ENCODE assay signal across 8 mouse cellular contexts in genomic region chr6:87849780-87850154, GRCm38 (mm10). TPM values are rescaled to one million over a fixed set of nuclear protein-coding genes. Genes with fewer than 3 reads are reported as not detected.
DNase-seq lines count a peak whose midpoint lies in the region; ATAC-seq and TF ChIP-seq lines count a peak whose summit lies in the region.

No protein-coding gene starts in this region.

- H3K4me1 ChIP-seq in E14TG2a.4 (replicated peaks; ENCODE audit: low read depth, low read length), result peaks cover 77% of the 10 kb centered on the region
- H3K4me1 ChIP-seq in forebrain, embryonic 11.5 days (replicated peaks; ENCODE audit: control insufficient read depth, insufficient read depth, low read length), result peaks cover 8% of the 10 kb centered on the region
- H3K4me1 ChIP-seq in liver, adult 2 months (ENCODE audit: control insufficient read depth, insufficient read depth, low read length), result peaks cover 13% of the 10 kb centered on the region

- H3K9me3 ChIP-seq in E14TG2a.4 (ENCODE audit: low read length), result no peaks in the 10 kb centered on the region
- no peaks in the 10 kb centered on the region for H3K9me3 ChIP-seq in forebrain, embryonic 11.5 days (ENCODE audit: control insufficient read depth, low read length)

- TF ChIP-seq POLR2A in liver, adult 2 months (IDR thresholded peaks at IDR 0.05; ENCODE audit: extremely low read depth, insufficient read depth, low read length), result no peak

- H3K79me2 ChIP-seq in liver, adult 2 months (ENCODE audit: control insufficient read depth, insufficient read depth, low read length), result peaks cover 28% of the 10 kb centered on the region

- H3K9ac ChIP-seq in forebrain, embryonic 11.5 days (ENCODE audit: low read length), result peak overlapping the region; percentile 100
- H3K9ac ChIP-seq in liver, adult 2 months (ENCODE audit: low read depth, low read length), result peak overlapping the region; percentile 96

- no peak for DNase-seq in gastrocnemius, adult 2 months
- DNase-seq in gastrocnemius, postnatal 25 days, result no peak
- DNase-seq in forebrain, embryonic 11.5 days (ENCODE audit: low spot score), result peak; percentile 60
- DNase-seq in liver, adult 2 months (ENCODE audit: extremely low read depth, low read depth, low spot score), result peak; percentile 53
- DNase-seq in retina, embryonic 14.5 days (ENCODE audit: low spot score), result peak; percentile 34
- DNase-seq in spleen, postnatal 4 days (ENCODE audit: low spot score in 2 of 2), result no peak

- peaks cover 46% of the 10 kb centered on the region for H3K36me3 ChIP-seq in E14TG2a.4 (ENCODE audit: insufficient read depth, low read length)
- peaks cover 6% of the 10 kb centered on the region for H3K36me3 ChIP-seq in forebrain, embryonic 11.5 days (ENCODE audit: control insufficient read depth, insufficient read depth, low read length)
- peaks cover 18% of the 10 kb centered on the region for H3K36me3 ChIP-seq in liver, adult 2 months (ENCODE audit: control insufficient read depth, insufficient read depth, low read length)

- 2% methylated on average over 8 of the region's 8 CpGs for WGBS in forebrain, embryonic 11.5 days
- WGBS in liver, adult 2 months, result 0% methylated on average over 8 of the region's 8 CpGs

- no peaks in the 10 kb centered on the region for H3K27me3 ChIP-seq in E14TG2a.4 (ENCODE audit: insufficient read depth, low read length)
- H3K27me3 ChIP-seq in forebrain, embryonic 11.5 days (ENCODE audit: control insufficient read depth, insufficient read depth, low read length), result no peaks in the 10 kb centered on the region; the same call in 1 of the 2 replicates
- H3K27me3 ChIP-seq in liver, adult 2 months (ENCODE audit: control insufficient read depth, insufficient read depth, low read length), result no peaks in the 10 kb centered on the region

- no peak for ATAC-seq in forebrain, embryonic 11.5 days (replicated peaks; ENCODE audit: low FRiP score)
- no peak for ATAC-seq in monocyte, adult 5-6 weeks (replicated peaks; ENCODE audit: insufficient number of reproducible peaks, low FRiP score, low TSS enrichment, poor library complexity, severe bottlenecking)

- intact Hi-C loops in gastrocnemius, adult 2 months (cut with DNase I), result loop anchor here (5.0 kb wide), 1 partner anchor 38 kb away; the partner anchor contains the start of gene Copg1

- TF ChIP-seq CTCF in gastrocnemius, adult 2 months (IDR thresholded peaks at IDR 0.05), result no peak
- no peak for TF ChIP-seq CTCF in E14TG2a.4 (conservative IDR thresholded peaks at IDR 0.05; ENCODE audit: low read length)
- no peak for TF ChIP-seq CTCF in liver, adult 2 months (IDR thresholded peaks at IDR 0.05; ENCODE audit: low read depth, low read length)

- peak overlapping the region; percentile 100 for H3K27ac ChIP-seq in gastrocnemius, adult 2 months
- H3K27ac ChIP-seq in forebrain, embryonic 11.5 days (ENCODE audit: low read depth, low read length), result no peak overlapping the region
- peak overlapping the region; percentile 95 for H3K27ac ChIP-seq in liver, adult 2 months (replicated peaks; ENCODE audit: insufficient read depth, low read depth, low read length)

- H3K4me2 ChIP-seq in forebrain, embryonic 11.5 days (ENCODE audit: low read depth, low read length, severe bottlenecking), result peak overlapping the region; percentile 81

- peak overlapping the region; percentile 96 for H3K4me3 ChIP-seq in gastrocnemius, adult 2 months
- peak overlapping the region; percentile 99 for H3K4me3 ChIP-seq in E14TG2a.4 (replicated peaks; ENCODE audit: low read length)
- H3K4me3 ChIP-seq in forebrain, embryonic 11.5 days (ENCODE audit: low read depth, low read length), result peak overlapping the region; percentile 100
- peak overlapping the region; percentile 84 for H3K4me3 ChIP-seq in liver, adult 2 months (ENCODE audit: insufficient read depth, low read depth, low read length)

RNA-seq across cellular contexts. Expression of gene Cnbp, which starts 1.1 kb away (rescaled TPM):
- total RNA-seq in gastrocnemius, adult 2 months (2021), result 100 to 1,000 TPM; 475 to 511 TPM
- 100 to 1,000 TPM; 410 to 437 TPM for total RNA-seq in gastrocnemius, postnatal 25 days (2021)
- 1,299 and 1,307 TPM in 2 replicates for polyA plus RNA-seq in forebrain, embryonic 11.5 days (2014; fragmentation: Nextera tagmentation; extraction: Ambion mirVana)
- 271 and 286 TPM in 2 replicates for total RNA-seq in liver, adult 2 months (2014; rRNA removed)
- polyA plus RNA-seq in liver, adult 2 months (2012; rRNA removed), result 165 and 177 TPM in 2 replicates
- total RNA-seq in monocyte, adult 5-6 weeks (2017), result 887 to 1,002 TPM (median 999 TPM) in 3 replicates

RNA-seq across cellular contexts. Expression of gene Isy1, which starts 11.2 kb away (rescaled TPM):
- total RNA-seq in gastrocnemius, adult 2 months (2021), result 10 to 100 TPM; 17.7 to 21.1 TPM
- 10 to 100 TPM; 17.8 to 20.4 TPM for total RNA-seq in gastrocnemius, postnatal 25 days (2021)
- polyA plus RNA-seq in forebrain, embryonic 11.5 days (2014; fragmentation: Nextera tagmentation; extraction: Ambion mirVana), result 64.0 and 73.8 TPM in 2 replicates
- 18.6 and 22.8 TPM in 2 replicates for total RNA-seq in liver, adult 2 months (2014; rRNA removed)
- polyA plus RNA-seq in liver, adult 2 months (2012; rRNA removed), result 5.6 and 6.8 TPM in 2 replicates
- 60.7 to 130 TPM (median 83.6 TPM) in 3 replicates for total RNA-seq in monocyte, adult 5-6 weeks (2017)

RNA-seq across cellular contexts. Expression of gene Gm45140, which starts 14.2 kb away (rescaled TPM):
- total RNA-seq in gastrocnemius, adult 2 months (2021), result 1 to 10 TPM in 1 of 2 experiments, under 1 TPM in 1; 0.45 to 1.7 TPM
- total RNA-seq in gastrocnemius, postnatal 25 days (2021), result under 1 TPM in 1 of 2 experiments, not detected in 1; 0.59 TPM
- polyA plus RNA-seq in forebrain, embryonic 11.5 days (2014; fragmentation: Nextera tagmentation; extraction: Ambion mirVana), result 2.7 and 5.0 TPM in 2 replicates
- total RNA-seq in liver, adult 2 months (2014; rRNA removed), result 1.0 and 1.1 TPM in 2 replicates
- 0.51 and 0.98 TPM in 2 replicates for polyA plus RNA-seq in liver, adult 2 months (2012; rRNA removed)
- total RNA-seq in monocyte, adult 5-6 weeks (2017), result 27.5 to 45.6 TPM (median 37.9 TPM) in 3 replicates

RNA-seq across cellular contexts. Expression of gene Rab43, which starts 37.8 kb away (rescaled TPM):
- 1 to 10 TPM; 3.9 to 4.9 TPM for total RNA-seq in gastrocnemius, adult 2 months (2021)
- 1 to 10 TPM; 5.3 to 8.3 TPM for total RNA-seq in gastrocnemius, postnatal 25 days (2021)
- polyA plus RNA-seq in forebrain, embryonic 11.5 days (2014; fragmentation: Nextera tagmentation; extraction: Ambion mirVana), result 9.4 and 9.7 TPM in 2 replicates
- total RNA-seq in liver, adult 2 months (2014; rRNA removed), result 63.0 and 71.9 TPM in 2 replicates
- 106 and 139 TPM in 2 replicates for polyA plus RNA-seq in liver, adult 2 months (2012; rRNA removed)
- 33.6 to 48.6 TPM (median 34.7 TPM) in 3 replicates for total RNA-seq in monocyte, adult 5-6 weeks (2017)

RNA-seq across cellular contexts. Expression of gene Copg1, which starts 37.8 kb away (rescaled TPM):
- 10 to 100 TPM; 29.2 to 34.4 TPM for total RNA-seq in gastrocnemius, adult 2 months (2021)
- total RNA-seq in gastrocnemius, postnatal 25 days (2021), result 10 to 100 TPM; 30.1 to 35.4 TPM
- 142 and 146 TPM in 2 replicates for polyA plus RNA-seq in forebrain, embryonic 11.5 days (2014; fragmentation: Nextera tagmentation; extraction: Ambion mirVana)
- total RNA-seq in liver, adult 2 months (2014; rRNA removed), result 41.1 and 57.2 TPM in 2 replicates
- polyA plus RNA-seq in liver, adult 2 months (2012; rRNA removed), result 19.5 and 21.5 TPM in 2 replicates
- 71.4 to 93.1 TPM (median 76.4 TPM) in 3 replicates for total RNA-seq in monocyte, adult 5-6 weeks (2017)

Comparison
In these comparisons a context has a peak if more than half of its experiments do, and no peak if none do; other contexts are left out.
1. DNase-seq: peak in forebrain, embryonic 11.5 days (single experiment), liver, adult 2 months (single experiment) and retina, embryonic 14.5 days (single experiment); none in gastrocnemius, adult 2 months (single experiment), gastrocnemius, postnatal 25 days (single experiment) and spleen, postnatal 4 days (0 of 2).
2. RNA of gene Gm45140, which starts 14.2 kb away (total RNA-seq): 27.5 to 45.6 TPM in monocyte, adult 5-6 weeks; 0.45 to 1.7 TPM in gastrocnemius, adult 2 months, 1.0 to 1.1 TPM in liver, adult 2 months and 0.59 TPM in gastrocnemius, postnatal 25 days; every median in the first group is over 10 times any median in the second.
3. Peak in every context shown above with its lines, with median percentiles within 50 percentile points of each other: H3K4me3 ChIP-seq.